Mouse (Mus musculus): ENCODE measurements around the gene Nup107.

Gene Nup107

DNA sequence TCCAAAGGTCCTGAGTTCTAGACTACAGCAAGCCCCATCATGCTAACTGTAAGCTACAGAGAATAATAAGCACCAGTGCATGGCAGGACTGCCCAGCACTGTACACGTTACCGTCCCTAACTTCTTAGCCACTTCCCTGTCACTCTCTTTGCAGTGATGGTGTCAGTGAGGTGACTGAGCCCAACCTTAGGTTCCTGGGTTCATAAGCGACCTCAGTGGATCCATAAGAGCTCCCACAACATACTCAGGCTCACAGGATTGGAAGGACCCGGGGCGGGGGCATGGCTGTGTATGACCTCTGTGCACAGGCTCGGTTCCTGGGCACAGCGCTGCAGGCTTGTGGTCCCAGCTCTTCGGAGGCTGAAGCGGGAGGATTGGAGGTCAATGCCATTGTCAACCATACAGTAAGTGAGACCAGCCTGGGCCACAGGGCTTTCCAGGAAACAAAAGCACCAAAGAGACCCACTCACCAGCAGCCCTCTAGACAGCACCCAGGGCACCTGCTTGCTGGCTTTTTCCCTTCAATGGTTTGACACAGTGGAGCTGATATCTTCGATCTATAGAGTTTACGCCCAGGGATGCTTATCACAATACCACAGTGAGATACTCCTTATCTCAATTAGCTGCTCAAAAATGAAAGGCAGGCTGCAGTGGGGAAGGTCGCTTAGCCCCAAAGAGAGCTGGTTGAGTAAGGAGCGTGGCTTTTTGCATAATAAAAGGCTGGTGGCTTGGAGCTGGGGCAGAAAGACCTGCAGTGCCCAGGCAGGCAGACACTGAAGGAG is 54.2 kb downstream of the Nup107 start:
- in situ Hi-C loops (cut with MboI, MseI), result loop anchor here (10.0 kb wide), 2 partner anchors 386 to 716 kb away; no protein-coding TSS in a partner anchor

- in situ Hi-C loops (cut with MboI, MseI), result loop anchor here (10.0 kb wide), 2 partner anchors 387 to 717 kb away; no protein-coding TSS in a partner anchor
Measured at GRCm38 (mm10) chr10:117737498-117737897, 55.0 kb downstream of the Nup107 start.

DNA sequence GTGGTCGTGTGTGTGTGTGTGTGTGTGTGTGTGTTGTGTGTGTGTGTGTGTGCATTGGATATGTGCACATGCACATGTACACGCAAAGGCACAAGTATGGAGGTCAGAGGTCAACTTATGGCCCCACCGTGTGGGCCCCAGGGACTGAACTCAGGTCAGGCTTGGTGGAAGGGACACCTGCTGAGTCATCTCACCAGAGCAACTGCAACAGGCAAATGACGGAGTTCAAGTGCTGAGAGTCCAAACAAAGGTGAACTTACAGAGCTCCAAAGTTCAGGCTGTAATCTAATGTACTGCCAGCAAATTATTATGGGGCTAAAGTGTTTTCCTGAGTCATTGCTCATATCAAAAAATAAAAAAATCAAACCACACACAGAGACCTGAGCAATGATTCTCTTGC is 55.4 kb downstream of the Nup107 start:
- in situ Hi-C loops (cut with MboI, MseI), result loop anchor here (10.0 kb wide), 2 partner anchors 388 to 718 kb away; no protein-coding TSS in a partner anchor

GRCm38 (mm10) chr10:117736573-117736972 is 55.9 kb downstream of the Nup107 start:
- in situ Hi-C loops (cut with MboI, MseI), result loop anchor here (10.0 kb wide), 2 partner anchors 388 to 718 kb away; no protein-coding TSS in a partner anchor

DNA sequence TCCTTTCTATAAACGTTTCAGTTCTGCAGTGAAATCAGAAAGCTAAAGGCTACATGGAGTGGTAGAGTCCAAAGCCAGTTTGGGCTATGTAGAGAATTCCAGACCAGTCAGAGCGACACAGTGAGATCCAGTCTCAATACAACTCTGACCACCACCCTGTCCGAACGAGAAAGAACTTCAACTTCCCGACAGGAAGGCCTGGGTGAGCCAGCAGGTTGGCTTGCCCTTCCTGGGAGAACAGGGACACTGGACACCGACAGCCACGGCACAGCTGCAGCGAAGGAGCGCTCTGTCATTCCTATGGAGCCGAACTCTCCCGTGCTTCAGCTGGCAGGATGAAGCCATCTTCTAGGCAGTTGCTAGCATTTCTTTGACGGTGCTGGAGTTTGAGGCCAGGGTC is 57.1 kb downstream of the Nup107 start:
- in situ Hi-C loops (cut with MboI, MseI), result loop anchor here (10.0 kb wide), 2 partner anchors 389 to 719 kb away; no protein-coding TSS in a partner anchor

GRCm38 (mm10) chr10:117734104-117734852 is 58.2 kb downstream of the Nup107 start:
- in situ Hi-C loops (cut with MboI, MseI), result loop anchor here (10.0 kb wide), 2 partner anchors 391 to 721 kb away; no protein-coding TSS in a partner anchor

- in situ Hi-C loops (cut with MboI, MseI), result loop anchor here (10.0 kb wide), 2 partner anchors 391 to 721 kb away; no protein-coding TSS in a partner anchor
Measured at GRCm38 (mm10) chr10:117733626-117734025, 58.9 kb downstream of the Nup107 start.

- in situ Hi-C loops (cut with MboI, MseI), result loop anchor here (10.0 kb wide), 2 partner anchors 392 to 722 kb away; no protein-coding TSS in a partner anchor
Measured at GRCm38 (mm10) chr10:117732962-117733592, 59.4 kb downstream of the Nup107 start.

DNA sequence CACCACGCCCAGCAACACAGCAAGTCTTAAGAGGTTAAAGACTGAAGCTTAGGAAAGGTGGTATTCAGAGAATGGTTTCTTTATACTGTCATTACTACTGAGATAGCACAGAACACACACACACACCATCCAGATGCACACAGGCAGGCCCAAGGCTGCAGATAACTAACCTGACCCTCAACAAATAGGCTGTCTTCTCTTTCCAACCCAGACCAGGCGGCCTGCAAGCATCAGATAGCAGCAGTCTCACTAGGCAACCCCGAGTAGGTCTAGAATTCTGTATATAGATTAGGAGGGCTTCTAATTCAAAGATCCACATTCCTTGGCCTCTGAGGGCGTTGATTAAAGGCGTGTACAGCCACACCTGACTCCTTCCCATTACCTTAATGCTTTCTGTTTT is 60.3 kb downstream of the Nup107 start:
- in situ Hi-C loops (cut with MboI, MseI), result loop anchor here (10.0 kb wide), 2 partner anchors 393 to 723 kb away; no protein-coding TSS in a partner anchor

- in situ Hi-C loops (cut with MboI, MseI), result loop anchor here (10.0 kb wide), 2 partner anchors 393 to 723 kb away; no protein-coding TSS in a partner anchor
Measured at GRCm38 (mm10) chr10:117731244-117732101, 61.0 kb downstream of the Nup107 start.

- in situ Hi-C loops (cut with MboI, MseI), result loop anchor here (10.0 kb wide), 2 partner anchors 394 to 724 kb away; no protein-coding TSS in a partner anchor
Measured at GRCm38 (mm10) chr10:117730637-117731203, 61.8 kb downstream of the Nup107 start.

DNA sequence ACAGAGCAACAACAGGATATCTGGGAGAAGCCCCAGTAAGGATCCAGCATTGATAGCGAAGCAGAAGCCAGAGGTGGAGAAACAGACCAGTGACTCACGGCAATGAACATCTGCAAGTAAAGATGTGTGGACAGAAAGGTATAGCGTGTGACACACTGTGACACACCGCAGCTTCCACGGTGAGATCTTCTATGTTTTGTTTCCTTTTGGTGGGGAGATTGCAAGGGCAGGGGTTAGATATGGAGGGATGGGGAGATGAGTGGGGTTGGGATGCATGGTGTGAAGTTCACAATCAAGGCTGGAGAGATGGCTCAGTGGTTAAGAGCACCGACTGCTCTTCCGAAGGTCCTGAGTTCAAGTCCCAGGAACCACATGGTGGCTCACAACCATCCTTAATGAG is 62.4 kb downstream of the Nup107 start:
- in situ Hi-C loops (cut with MboI, MseI), result loop anchor here (10.0 kb wide), 2 partner anchors 395 to 725 kb away; no protein-coding TSS in a partner anchor

DNA sequence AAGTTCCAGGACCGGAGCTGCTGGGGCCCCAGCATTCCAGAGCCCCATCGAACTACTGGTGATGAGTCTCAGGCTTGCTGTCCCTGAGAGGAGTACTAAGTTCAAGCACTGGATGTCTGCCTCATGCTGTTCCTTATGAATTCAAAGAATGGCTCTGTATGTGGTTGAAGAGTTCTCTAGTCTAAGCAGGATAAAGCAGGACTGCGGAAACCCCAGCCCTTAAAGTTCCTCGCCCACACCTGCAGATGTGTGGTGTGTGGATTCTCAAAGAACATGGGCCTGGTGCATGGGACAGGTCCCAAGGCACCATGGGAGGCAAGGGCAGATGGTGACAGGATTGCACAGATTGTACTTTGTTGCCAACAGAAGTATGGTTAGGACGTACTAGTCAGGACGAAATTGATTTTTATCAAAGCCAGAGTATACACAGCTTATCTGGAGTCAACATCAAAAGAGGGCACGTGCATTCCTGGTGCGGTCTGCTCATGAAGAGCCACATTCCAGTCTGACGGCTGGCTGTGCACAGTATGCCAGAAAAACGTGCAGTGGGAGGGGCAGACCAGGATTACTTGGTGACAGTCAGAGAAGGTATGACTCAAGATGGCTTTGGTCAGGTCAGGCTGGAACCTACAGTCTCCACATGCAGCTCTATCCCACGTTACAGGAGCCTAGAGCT is 63.2 kb downstream of the Nup107 start:
- in situ Hi-C loops (cut with MboI, MseI), result no loop called here

GRCm38 (mm10) chr10:117728574-117728973 is 63.9 kb downstream of the Nup107 start:
- in situ Hi-C loops (cut with MboI, MseI), result no loop called here

DNA sequence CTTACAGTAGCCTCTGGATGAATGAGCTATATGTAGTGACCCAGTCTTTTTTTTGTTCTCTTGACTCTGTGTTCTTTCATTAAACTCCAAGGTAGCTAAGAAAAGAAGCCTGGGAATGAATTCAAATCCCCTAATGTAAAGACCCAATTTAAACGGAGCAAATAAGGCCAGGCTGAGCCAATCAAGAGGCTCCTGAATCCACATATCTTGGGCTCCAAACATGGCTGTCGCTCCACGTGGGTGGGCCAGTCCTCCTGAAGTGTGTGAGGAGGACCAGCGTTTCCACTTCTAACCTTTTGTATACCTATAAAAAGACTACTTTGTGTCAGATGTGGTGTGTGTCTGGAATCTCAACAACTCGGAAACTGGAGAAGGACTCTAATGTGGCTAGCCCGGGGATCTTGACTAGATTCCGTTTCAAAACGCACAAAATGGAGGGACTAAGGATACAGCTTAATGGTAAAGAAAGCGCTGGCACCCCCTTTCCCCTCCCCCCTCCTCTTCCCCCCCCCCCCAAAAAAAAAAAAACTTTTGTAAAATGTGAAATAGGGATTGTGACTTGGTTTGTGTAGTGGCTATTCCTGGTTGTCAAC is 64.9 kb downstream of the Nup107 start:
- in situ Hi-C loops (cut with MboI, MseI), result no loop called here

GRCm38 (mm10) chr10:117726888-117727385 is 65.6 kb downstream of the Nup107 start:
- in situ Hi-C loops (cut with MboI, MseI), result no loop called here

- in situ Hi-C loops (cut with MboI, MseI), result no loop called here
Measured at GRCm38 (mm10) chr10:117726350-117726749, 66.2 kb downstream of the Nup107 start.

DNA sequence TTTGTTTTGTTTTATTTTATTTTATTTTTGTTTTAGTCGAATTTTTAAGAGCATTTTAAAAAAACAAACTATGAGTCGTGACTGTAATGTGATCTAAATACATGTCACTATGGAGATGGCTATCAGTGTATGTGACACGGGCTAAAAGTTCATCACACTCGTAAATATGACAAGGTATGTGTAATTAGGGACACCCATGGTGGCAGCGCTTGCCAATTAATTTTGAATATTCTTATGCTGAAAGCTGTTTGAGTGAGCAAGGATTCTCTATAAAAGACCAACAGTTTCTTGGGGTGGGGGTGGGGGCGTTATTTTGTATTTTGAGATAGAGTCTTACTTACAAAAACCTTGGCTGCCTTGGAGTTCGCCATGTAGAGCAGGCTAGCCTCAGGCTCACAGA is 66.8 kb downstream of the Nup107 start:
- in situ Hi-C loops (cut with MboI, MseI), result no loop called here

DNA sequence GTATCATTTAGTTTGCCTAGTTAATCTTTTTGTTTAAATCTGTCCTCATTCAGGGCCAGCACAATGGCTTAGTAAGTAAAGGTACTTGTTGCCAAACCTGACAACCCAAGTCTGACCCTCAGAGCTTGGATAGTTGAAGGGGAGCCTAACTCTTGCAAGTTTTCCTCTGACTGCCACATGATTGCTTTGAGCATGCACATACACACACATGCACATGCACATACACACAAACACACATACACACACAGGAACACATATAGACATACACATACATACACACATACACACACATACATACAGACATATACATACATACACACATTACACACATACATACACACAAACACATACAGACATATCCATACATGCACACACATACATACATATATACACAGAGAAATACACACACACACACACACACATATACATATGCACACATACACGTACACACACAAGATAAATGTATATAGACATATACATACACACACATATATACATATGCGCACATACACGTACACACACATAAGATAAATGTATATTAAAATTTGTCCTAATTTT is 67.6 kb downstream of the Nup107 start:
- in situ Hi-C loops (cut with MboI, MseI), result no loop called here
